In the genomic region with DNA sequence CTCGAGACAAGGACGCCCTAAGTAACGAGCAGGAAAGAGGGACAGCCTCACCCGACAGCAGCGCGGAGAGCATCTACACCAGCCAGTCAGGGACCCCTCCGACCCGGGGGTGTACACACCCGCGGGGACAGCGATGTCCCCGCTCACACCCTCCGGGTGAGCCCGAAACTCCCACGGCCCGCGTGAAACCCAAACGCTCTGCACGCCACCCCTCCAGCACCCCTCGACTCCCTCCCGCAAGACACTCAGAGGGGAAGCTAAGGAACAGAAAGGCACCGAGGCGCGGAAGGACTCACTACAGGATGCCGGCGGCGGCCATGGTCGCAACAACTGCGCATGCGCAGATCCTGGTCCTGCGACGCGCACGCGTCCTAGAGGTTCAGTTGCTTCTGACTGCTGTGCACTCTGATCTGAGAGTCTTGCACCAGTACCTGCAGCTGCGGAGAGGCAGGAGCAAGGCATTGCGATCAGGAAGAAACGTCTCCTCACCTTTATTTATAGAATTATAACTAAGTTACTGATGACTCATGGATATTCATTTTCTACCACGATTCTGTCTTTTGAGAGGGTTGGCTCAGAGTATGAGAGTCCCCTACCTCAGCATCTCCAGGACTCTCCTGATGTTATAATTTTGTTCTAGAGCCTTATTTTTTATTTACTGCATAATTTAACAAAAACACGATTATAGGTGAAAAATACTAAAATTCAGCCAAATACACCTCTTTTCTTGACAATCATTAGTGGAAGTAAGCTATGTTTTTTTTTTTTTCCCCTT, we compare ENCODE assay signal across 7 mouse cellular contexts. TPM values are rescaled to one million over a fixed set of nuclear protein-coding genes. Genes with fewer than 3 reads are reported as not detected.
DNase-seq lines count a peak whose midpoint lies in the region; ATAC-seq lines count a peak whose summit lies in the region.

A gene (minus strand): TSS at position 338 of the 775 bp plus-strand sequence.

- H3K9ac ChIP-seq in intestine, embryonic 15.5 days = peak within 1 kb of the TSS; percentile 86
- H3K9ac ChIP-seq in midbrain, embryonic 11.5 days (ENCODE audit: low read length) = peak within 1 kb of the TSS; percentile 95

- intact Hi-C loops in left cerebral cortex, postnatal 36 days (cut with DNase I) = loop anchor here (5.0 to 10.0 kb wide), 2 partner anchors 36 to 216 kb away; a partner anchor contains a TSS

- H3K27ac ChIP-seq in intestine, embryonic 15.5 days = peak within 1 kb of the TSS; percentile 86
- peak within 1 kb of the TSS; percentile 38; the same call in 1 of the 2 replicates for H3K27ac ChIP-seq in midbrain, embryonic 11.5 days (ENCODE audit: low read depth, low read length)

- under 1% methylated on average over 40 of the region's 40 CpGs for WGBS in intestine, embryonic 15.5 days
- under 1% methylated on average over 40 of the region's 40 CpGs for WGBS in midbrain, embryonic 11.5 days

- 0 out of 2 replicates have a peak, but pooled peaks cover 7% of the 10 kb centered on the region for H3K9me3 ChIP-seq in intestine, embryonic 15.5 days
- H3K9me3 ChIP-seq in midbrain, embryonic 11.5 days (ENCODE audit: control insufficient read depth, low read length) = peaks cover 20% of the 10 kb centered on the region

- peak within 1 kb of the TSS; percentile 85 for H3K4me3 ChIP-seq in intestine, embryonic 15.5 days (replicated peaks)
- peak within 1 kb of the TSS; percentile 84 for H3K4me3 ChIP-seq in midbrain, embryonic 11.5 days (ENCODE audit: low read depth, low read length)

- peak; percentile 89 to 91 for DNase-seq in adrenal gland, adult 18-20 months (ENCODE audit: low spot score in 2 of 2)
- DNase-seq in embryo, embryonic 11 days = peak; percentile 95
- peak; percentile 77 for DNase-seq in gastrocnemius, postnatal 25 days
- DNase-seq in left cerebral cortex, postnatal 36 days (ENCODE audit: low spot score in 2 of 2) = peak; percentile 91 to 94
- peak; percentile 99 for DNase-seq in midbrain, embryonic 11.5 days (ENCODE audit: low spot score, missing footprints)
- peak; percentile 86 for DNase-seq in skeletal muscle tissue, adult 2 months (ENCODE audit: low read depth, low spot score)

- H3K4me1 ChIP-seq in intestine, embryonic 15.5 days (replicated peaks) = 0 out of 2 replicates have a peak, but pooled peaks cover 3% of the 10 kb centered on the region
- peaks cover 5% of the 10 kb centered on the region; the same call in 1 of the 2 replicates for H3K4me1 ChIP-seq in midbrain, embryonic 11.5 days (ENCODE audit: control insufficient read depth, insufficient read depth, low read length)

- peak; percentile 99 for ATAC-seq in intestine, embryonic 15.5 days
- peak; percentile 97 for ATAC-seq in midbrain, embryonic 11.5 days (ENCODE audit: low FRiP score)

- no peaks in the 10 kb centered on the region for H3K27me3 ChIP-seq in intestine, embryonic 15.5 days (replicated peaks)
- H3K27me3 ChIP-seq in midbrain, embryonic 11.5 days (ENCODE audit: control insufficient read depth, insufficient read depth, low read length) = no peaks in the 10 kb centered on the region

- H3K4me2 ChIP-seq in intestine, embryonic 15.5 days (replicated peaks) = peak within 1 kb of the TSS; percentile 68
- H3K4me2 ChIP-seq in midbrain, embryonic 11.5 days = peak within 1 kb of the TSS; percentile 68

- H3K36me3 ChIP-seq in intestine, embryonic 15.5 days = no peaks in the 10 kb centered on the region
- H3K36me3 ChIP-seq in midbrain, embryonic 11.5 days (ENCODE audit: control insufficient read depth, insufficient read depth, low read length) = peaks cover 14% of the 10 kb centered on the region

RNA-seq across cellular contexts. Expression of the gene that starts here (rescaled TPM):
- 10 to 100 TPM in 1 of 2 experiments, 1 to 10 TPM in 1; 9.2 to 10.1 TPM for total RNA-seq in adrenal gland, adult 18-20 months (2021)
- total RNA-seq in gastrocnemius, postnatal 25 days (2021) = 1 to 10 TPM; 3.7 to 4.6 TPM
- polyA plus RNA-seq in intestine, embryonic 15.5 days (2015; fragmentation: Nextera tagmentation; extraction: Ambion mirVana) = 10.6 and 10.8 TPM in 2 replicates
- 10 to 100 TPM; 17.3 to 24.7 TPM for total RNA-seq in left cerebral cortex, postnatal 36 days (2021)
- polyA plus RNA-seq in midbrain, embryonic 11.5 days (2014; fragmentation: Nextera tagmentation; extraction: Ambion mirVana) = 19.5 and 19.8 TPM in 2 replicates

Comparison
In these comparisons a context has a peak if more than half of its experiments do, and no peak if none do; other contexts are left out.
1. Peak in every context shown above with its lines: DNase-seq, ATAC-seq, H3K4me3 ChIP-seq and H3K27ac ChIP-seq.